Mouse (Mus musculus) intestine, embryonic 16.5 days (tissue): ENCODE data around the gene Dnajc12. TPM values are rescaled to one million over a fixed set of nuclear protein-coding genes. Genes with fewer than 3 reads are reported as not detected.
A peak's percentile ranks its signal among the peaks of the same experiment; 100 is the strongest.

Source experiments
- ATAC-seq: fragments of 200-750 bp; cut with Nextera tagmentation; 2 replicates; pipeline ENCODE4 v1.8.0; 2017; ENCODE audit warnings: moderate TSS enrichment, moderate library complexity
- H3K27ac ChIP-seq: fragments of 300-500 bp; sonication (generic); 2 replicates; pipeline ENCODE4 v1.5.1; 2014; ENCODE audit warnings: mild to moderate bottlenecking, low read length
- H3K27me3 ChIP-seq: fragments of 300-500 bp; sonication (generic); replicated peaks from 2 replicates; pipeline ENCODE4 v1.6.1; 2014; ENCODE audit warnings: low read length, control low read depth, mixed read lengths; ENCODE audit not compliant: control insufficient read depth, insufficient read depth
- H3K36me3 ChIP-seq: fragments of 300-500 bp; sonication (generic); 2 replicates; pipeline ENCODE4 v1.6.1; 2014; ENCODE audit warnings: low read length, control low read depth; ENCODE audit not compliant: control insufficient read depth, insufficient read depth
- H3K4me1 ChIP-seq: fragments of 300-500 bp; sonication (generic); 2 replicates; pipeline ENCODE4 v1.6.1; 2014; ENCODE audit warnings: low read length, control low read depth, mixed read lengths; ENCODE audit not compliant: control insufficient read depth, insufficient read depth
- H3K4me2 ChIP-seq: fragments of 300-500 bp; sonication (generic); 2 replicates; pipeline ENCODE4 v1.6.1; 2014; ENCODE audit warnings: low read depth, low read length, control low read depth
- H3K4me3 ChIP-seq: fragments of 300-500 bp; sonication (generic); 2 replicates; pipeline ENCODE4 v1.5.1; 2014; ENCODE audit warnings: mild to moderate bottlenecking, low read length
- H3K9ac ChIP-seq: fragments of 300-500 bp; sonication (generic); 2 replicates; pipeline ENCODE4 v1.6.1; 2014; ENCODE audit warnings: low read depth, low read length
- H3K9me3 ChIP-seq: fragments of 300-500 bp; sonication (generic); 2 replicates; pipeline ENCODE4 v1.6.1; 2016; ENCODE audit warnings: low read length, control low read depth; ENCODE audit not compliant: control insufficient read depth
- WGBS: fragments of 180-500 bp; shearing (Covaris S2); extraction: QIAGEN DNeasy Blood & Tissue Kit; methylation state at CpG from one replicate; pipeline ENCODE4 v1.1.7; 2014; 5-methylcytosine and 5-hydroxymethylcytosine counted together
- polyA plus RNA-seq: library from polyadenylated mRNA; unstranded; fragments of >200 nt; fragmentation: Nextera tagmentation; extraction: Ambion mirVana; gene quantifications from 2 replicates; pipeline ENCODE4 v1.2.1, GENCODE M21; 2015

Dnajc12 gene
- polyA plus RNA-seq, 1 experiment from 2014 or later = 6.8 TPM

DNA sequence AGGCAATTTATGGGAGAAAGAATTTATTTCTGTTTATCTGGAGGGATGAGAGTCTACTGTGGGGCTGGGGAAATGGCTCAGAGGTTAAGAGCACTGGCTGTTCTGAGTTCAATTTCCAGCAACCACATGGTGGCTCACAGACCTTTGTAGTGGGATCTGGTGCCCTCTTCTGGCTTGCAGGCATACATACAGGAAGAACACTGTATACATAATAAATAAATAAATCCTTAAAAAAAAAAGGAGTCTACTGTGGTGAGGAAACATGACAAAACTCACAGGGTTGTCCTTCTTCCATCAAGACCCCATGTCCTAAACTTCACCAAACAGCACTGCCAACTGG lies 42.2 kb downstream of the Dnajc12 start:
- Histone ChIP-seq H3K4me1 (no peaks in the 10 kb centered on the region), H3K9ac (no peak overlapping the region), H3K27me3 (no peaks in the 10 kb centered on the region), H3K9me3 (no peaks in the 10 kb centered on the region), H3K4me3 (no peak overlapping the region), H3K36me3 (no peaks in the 10 kb centered on the region), H3K4me2 (no peak overlapping the region), H3K27ac (no peak overlapping the region)
- no peak for ATAC-seq

DNA sequence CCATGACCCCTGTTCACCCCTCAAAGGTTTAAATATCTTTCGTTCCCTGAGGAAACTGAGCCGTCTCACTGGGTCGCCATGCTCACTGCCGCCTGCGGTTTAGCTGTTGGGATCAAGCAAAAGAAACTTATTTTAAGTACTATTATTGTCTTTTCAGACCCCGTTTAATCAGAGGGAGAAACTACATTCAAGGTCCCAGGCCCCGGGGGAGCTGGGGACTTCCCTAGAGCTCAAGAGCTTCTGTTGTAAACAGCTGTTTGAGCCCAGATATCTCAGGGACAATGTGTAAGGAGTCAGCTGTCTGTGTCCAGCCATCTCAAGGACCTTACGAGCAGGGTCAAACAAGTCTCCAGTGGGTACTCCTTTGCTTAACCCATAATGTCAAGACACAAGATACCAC lies 44.9 kb downstream of the Dnajc12 start:
- Histone ChIP-seq H3K27ac (no peak overlapping the region), H3K27me3 (no peaks in the 10 kb centered on the region), H3K9ac (no peak overlapping the region), H3K4me1 (no peaks in the 10 kb centered on the region), H3K4me3 (no peak overlapping the region), H3K4me2 (no peak overlapping the region), H3K36me3 (no peaks in the 10 kb centered on the region), H3K9me3 (no peaks in the 10 kb centered on the region)
- ATAC-seq = no peak
- WGBS = 80% methylated on average over 8 of the region's 8 CpGs

DNA sequence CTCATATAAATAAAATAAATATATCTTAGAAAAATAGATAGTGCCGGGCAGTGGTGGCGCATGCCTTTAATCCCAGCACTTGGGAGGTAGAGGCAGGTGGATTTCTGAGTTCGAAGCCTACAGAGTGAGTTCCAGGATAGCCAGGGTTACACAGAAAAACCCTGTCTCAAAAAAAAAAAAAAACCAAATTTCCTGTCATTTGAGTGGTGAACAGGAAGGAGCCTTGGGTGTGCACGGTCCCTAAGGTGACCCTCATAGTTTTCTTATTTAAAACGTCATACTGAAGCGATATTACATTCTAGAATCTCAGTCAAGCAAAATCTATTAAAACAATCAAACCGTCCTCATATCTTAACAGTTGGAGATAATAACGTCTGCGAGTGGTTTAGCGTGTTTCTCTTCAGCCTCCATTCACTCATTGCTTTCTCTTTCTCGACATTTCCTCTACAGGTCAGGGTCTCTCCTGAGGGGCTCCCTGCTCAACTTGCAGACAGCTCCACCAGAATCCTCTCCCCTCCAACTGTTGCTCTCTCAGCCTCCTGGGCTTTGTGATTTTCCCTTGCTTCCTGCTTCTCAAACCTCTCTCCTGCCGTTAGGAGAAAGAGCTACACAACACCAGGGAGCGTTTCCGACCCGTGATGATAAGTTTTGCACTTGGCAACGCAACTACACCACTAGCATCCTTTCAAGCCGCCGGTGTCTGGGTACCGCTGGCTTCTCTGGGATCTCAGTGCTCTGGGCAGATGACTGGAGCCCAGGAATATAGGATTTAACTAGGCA lies 46.2 kb downstream of the Dnajc12 start:
- no peaks in the 10 kb centered on the region for H3K9me3 ChIP-seq
- peak overlapping the region; percentile 69 for H3K9ac ChIP-seq
- no peaks in the 10 kb centered on the region for H3K36me3 ChIP-seq
- H3K27me3 ChIP-seq = no peaks in the 10 kb centered on the region
- no peaks in the 10 kb centered on the region for H3K4me1 ChIP-seq
- ATAC-seq = 0 out of 2 replicates have a peak, but pooled peaks have one; percentile 1
- peak overlapping the region; percentile 84 for H3K4me3 ChIP-seq
- peak overlapping the region; percentile 77 for H3K4me2 ChIP-seq
- peak overlapping the region; percentile 66 for H3K27ac ChIP-seq
- WGBS = 18% methylated on average over 19 of the region's 19 CpGs

DNA sequence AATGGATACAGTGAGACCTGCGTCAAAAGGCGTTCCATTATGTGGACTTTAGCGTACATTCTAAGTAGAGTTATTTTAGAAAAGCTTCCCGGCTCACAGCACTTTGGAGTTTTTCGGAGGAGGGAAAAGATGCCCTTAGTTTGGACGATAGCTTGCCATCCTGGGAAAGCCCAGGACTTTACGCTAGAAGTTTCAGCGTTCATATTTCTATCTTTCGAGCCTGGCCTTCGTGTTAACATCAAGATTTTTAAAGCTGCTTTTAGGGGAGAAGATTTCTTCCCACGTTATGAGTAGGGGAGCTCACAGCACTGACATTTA lies 46.7 kb downstream of the Dnajc12 start:
- 2% methylated on average over 11 of the region's 11 CpGs for WGBS
- no peaks in the 10 kb centered on the region for H3K9me3 ChIP-seq

DNA sequence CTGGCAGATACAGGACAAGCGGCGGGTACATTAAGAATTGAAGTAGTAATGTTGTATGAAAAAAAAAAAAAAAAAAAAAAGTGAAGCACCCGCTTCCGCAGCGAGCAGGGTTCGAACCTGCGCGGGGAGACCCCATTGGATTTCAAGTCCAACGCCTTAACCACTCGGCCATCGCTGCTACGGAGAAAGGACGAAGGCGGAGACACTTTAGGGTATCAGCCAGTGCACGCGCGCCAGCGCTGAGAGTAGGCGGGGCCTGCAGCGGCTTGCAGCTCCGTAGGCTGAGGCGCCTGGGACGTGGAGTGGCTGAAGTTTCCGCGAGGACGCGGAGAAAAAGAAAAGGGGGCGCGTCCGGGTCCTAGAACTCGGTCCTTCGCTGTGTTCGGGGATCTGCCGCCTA lies 47.1 kb downstream of the Dnajc12 start:
- Histone ChIP-seq H3K36me3 (no peaks in the 10 kb centered on the region), H3K9ac (peak overlapping the region; percentile 79), H3K27me3 (no peaks in the 10 kb centered on the region), H3K4me1 (no peaks in the 10 kb centered on the region), H3K4me2 (peak overlapping the region; percentile 77), H3K27ac (peak overlapping the region; percentile 68), H3K4me3 (peak overlapping the region; percentile 84), H3K9me3 (no peaks in the 10 kb centered on the region)
- WGBS = 0% methylated on average over 34 of the region's 34 CpGs
- peak; percentile 92 for ATAC-seq

More for the DNA sequence above, 46.7 kb downstream of the Dnajc12 start:
- Histone ChIP-seq H3K9ac (peak overlapping the region; percentile 69), H3K4me1 (no peaks in the 10 kb centered on the region), H3K4me3 (peak overlapping the region; percentile 84), H3K36me3 (no peaks in the 10 kb centered on the region), H3K27me3 (no peaks in the 10 kb centered on the region), H3K27ac (peak overlapping the region; percentile 66), H3K4me2 (peak overlapping the region; percentile 77)
- no peak; the same call in 1 of the 2 replicates for ATAC-seq

DNA sequence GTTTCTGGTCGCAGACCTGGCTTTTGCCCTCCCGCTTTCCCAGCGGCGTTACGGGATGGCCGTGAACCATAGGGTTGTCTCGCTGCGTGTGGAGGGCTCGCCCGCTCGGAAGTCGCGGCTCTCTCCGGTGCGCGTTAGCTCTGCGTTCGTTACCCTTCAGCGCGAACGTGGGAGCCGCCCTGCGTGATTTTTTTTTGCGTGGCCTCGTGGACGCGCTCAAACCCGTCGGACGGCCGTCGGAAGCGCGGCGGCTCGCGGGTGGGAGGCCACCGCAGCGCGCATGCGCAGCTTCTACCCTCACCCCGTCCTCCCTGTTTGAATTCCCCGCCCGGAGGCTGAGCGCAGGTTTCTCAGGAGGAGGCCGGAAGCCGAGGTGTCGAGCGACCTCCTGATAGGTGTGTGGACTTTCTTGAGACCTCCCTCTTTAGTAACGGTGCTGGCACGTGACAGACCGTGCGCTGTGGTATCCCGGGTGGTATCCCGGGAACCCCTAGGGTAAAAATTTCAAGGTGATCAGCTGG lies 47.6 kb downstream of the Dnajc12 start, which contains the start of gene Ctnna3:
TSS of gene Ctnna3 (plus strand) at position 314 of the 521 bp plus-strand sequence.
- H3K9ac ChIP-seq = peak within 1 kb of the TSS; percentile 79
- ATAC-seq = peak; percentile 97
- WGBS = under 1% methylated on average over 55 of the region's 55 CpGs
- peak within 1 kb of the TSS; percentile 68 for H3K27ac ChIP-seq
- H3K9me3 ChIP-seq = no peaks in the 10 kb centered on the region
- no peaks in the 10 kb centered on the region for H3K4me1 ChIP-seq
- H3K4me2 ChIP-seq = peak within 1 kb of the TSS; percentile 77
- no peaks in the 10 kb centered on the region for H3K36me3 ChIP-seq
- H3K27me3 ChIP-seq = no peaks in the 10 kb centered on the region
- peak within 1 kb of the TSS; percentile 84 for H3K4me3 ChIP-seq

DNA sequence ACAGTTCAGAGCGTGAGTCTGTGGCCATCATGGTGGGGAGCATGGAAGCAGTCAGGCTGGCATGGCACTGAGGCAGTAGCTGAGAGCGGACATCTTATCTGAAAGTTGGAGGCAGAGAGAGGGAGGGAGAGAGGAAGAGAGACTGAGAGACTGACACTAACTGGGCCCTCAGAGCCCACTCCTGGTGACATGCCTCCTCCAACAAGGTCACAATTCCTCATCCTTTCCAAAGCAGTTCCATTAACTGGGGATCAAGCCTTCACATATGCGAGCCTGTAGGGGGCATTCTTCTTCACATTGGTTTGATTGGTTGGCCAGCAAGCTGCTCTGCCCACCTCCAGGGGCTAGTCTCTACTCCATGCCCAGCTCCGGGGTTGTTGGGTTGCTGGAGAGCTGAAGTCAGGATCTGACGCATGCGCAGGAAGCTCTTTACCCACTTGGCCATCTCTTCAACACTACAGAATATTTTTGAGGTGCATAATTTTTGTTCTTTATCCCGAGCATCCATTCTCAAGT lies 49.0 kb downstream of the Dnajc12 start:
- H3K4me2 ChIP-seq = no peak overlapping the region
- no peak overlapping the region for H3K9ac ChIP-seq
- ATAC-seq = no peak
- H3K4me3 ChIP-seq = no peak overlapping the region
- H3K27ac ChIP-seq = no peak overlapping the region
- 91% methylated on average over 7 of the region's 7 CpGs for WGBS
- no peaks in the 10 kb centered on the region for H3K4me1 ChIP-seq
- no peaks in the 10 kb centered on the region for H3K27me3 ChIP-seq
- no peaks in the 10 kb centered on the region for H3K9me3 ChIP-seq
- no peaks in the 10 kb centered on the region for H3K36me3 ChIP-seq

DNA sequence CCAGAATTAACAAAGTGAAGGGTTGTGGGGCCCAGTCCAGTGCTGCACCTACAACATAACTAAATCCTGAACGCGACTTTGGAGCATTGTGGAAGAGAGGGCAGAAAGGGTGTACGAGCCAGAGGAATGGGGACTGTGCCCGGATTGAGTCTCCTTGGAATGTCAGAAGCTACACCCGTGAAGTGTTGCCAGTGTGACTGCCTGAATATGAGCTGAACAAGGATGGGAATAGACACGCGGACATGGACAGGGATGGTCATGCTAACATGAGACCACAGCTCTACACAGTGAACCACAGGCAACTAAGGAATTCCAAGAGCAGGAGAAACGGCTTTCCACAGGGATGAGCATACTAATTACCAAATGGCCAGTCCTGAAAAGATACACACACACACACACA lies 49.9 kb downstream of the Dnajc12 start:
- 87% methylated on average over 8 of the region's 8 CpGs for WGBS
- no peak for ATAC-seq

DNA sequence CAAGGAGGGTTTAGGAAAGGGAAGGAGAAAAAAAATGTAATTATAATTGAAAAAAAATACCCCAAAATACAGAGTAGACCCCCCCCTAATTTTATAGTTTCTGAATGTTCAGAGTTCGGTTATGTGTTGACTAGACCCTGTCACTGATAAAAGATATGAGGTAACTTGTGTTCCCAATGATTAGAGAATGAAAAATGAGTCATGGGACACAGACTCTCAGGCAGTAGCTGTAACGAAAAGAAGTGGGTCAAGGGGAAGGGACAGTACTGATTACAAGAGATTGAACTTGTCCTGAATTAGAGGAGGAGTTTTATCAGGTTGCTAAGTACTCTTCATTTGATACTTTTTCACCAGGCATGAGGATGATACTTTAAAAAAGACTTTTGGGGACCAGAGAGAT lies 50.6 kb downstream of the Dnajc12 start:
- Histone ChIP-seq H3K36me3 (no peaks in the 10 kb centered on the region), H3K27me3 (no peaks in the 10 kb centered on the region), H3K4me3 (no peak overlapping the region), H3K27ac (no peak overlapping the region), H3K4me2 (no peak overlapping the region), H3K9ac (no peak overlapping the region), H3K9me3 (no peaks in the 10 kb centered on the region), H3K4me1 (no peaks in the 10 kb centered on the region)
- no peak for ATAC-seq
- 67% methylated on average over 2 of the region's 2 CpGs for WGBS

More for the DNA sequence above, 49.9 kb downstream of the Dnajc12 start:
- H3K9ac ChIP-seq = no peak overlapping the region
- no peaks in the 10 kb centered on the region for H3K4me1 ChIP-seq
- H3K4me2 ChIP-seq = no peak overlapping the region
- no peaks in the 10 kb centered on the region for H3K9me3 ChIP-seq
- H3K27me3 ChIP-seq = no peaks in the 10 kb centered on the region
- H3K4me3 ChIP-seq = no peak overlapping the region
- no peaks in the 10 kb centered on the region for H3K36me3 ChIP-seq
- no peak overlapping the region for H3K27ac ChIP-seq
